Mouse (Mus musculus) embryonic facial prominence, embryonic 12.5 days (tissue): ENCODE data around the gene AA986860. TPM values are rescaled to one million over a fixed set of nuclear protein-coding genes. Genes with fewer than 3 reads are reported as not detected.

ENCODE experiments used
- ATAC-seq: fragments of 200-750 bp; cut with Nextera tagmentation; 2 replicates; pipeline ENCODE4 v1.8.0; 2017; ENCODE audit not compliant: insufficient number of reproducible peaks, insufficient read depth, low FRiP score, low TSS enrichment
- H3K27ac ChIP-seq: fragments of 300-500 bp; sonication (generic); 2 replicates; pipeline ENCODE4 v1.5.1; 2016; ENCODE audit warnings: mild to moderate bottlenecking
- H3K27me3 ChIP-seq: fragments of 300-500 bp; sonication (generic); 2 replicates; pipeline ENCODE4 v1.6.1; 2016; ENCODE audit warnings: mild to moderate bottlenecking, moderate library complexity
- H3K36me3 ChIP-seq: fragments of 300-500 bp; sonication (generic); 2 replicates; pipeline ENCODE4 v1.6.1; 2016; ENCODE audit warnings: mild to moderate bottlenecking
- H3K4me1 ChIP-seq: fragments of 300-500 bp; sonication (generic); 2 replicates; pipeline ENCODE4 v1.6.1; 2016
- H3K4me2 ChIP-seq: fragments of 300-500 bp; sonication (generic); replicated peaks from 2 replicates; pipeline ENCODE4 v1.6.1; 2016; ENCODE audit warnings: mild to moderate bottlenecking, moderate library complexity
- H3K4me3 ChIP-seq: fragments of 300-500 bp; sonication (generic); 2 replicates; pipeline ENCODE4 v1.5.1; 2016; ENCODE audit warnings: mild to moderate bottlenecking
- H3K9ac ChIP-seq: fragments of 300-500 bp; sonication (generic); 2 replicates; pipeline ENCODE4 v1.6.1; 2016; ENCODE audit warnings: mild to moderate bottlenecking, moderate library complexity
- H3K9me3 ChIP-seq: fragments of 300-500 bp; sonication (generic); 2 replicates; pipeline ENCODE4 v1.6.1; 2016; ENCODE audit warnings: mild to moderate bottlenecking, moderate library complexity
- WGBS: fragments of 180-500 bp; shearing (Covaris S2); methylation state at CpG from one replicate; pipeline ENCODE4 v1.1.7; 2016; 5-methylcytosine and 5-hydroxymethylcytosine counted together
- polyA plus RNA-seq: library from polyadenylated mRNA; unstranded; fragments of >200 nt; fragmentation: Nextera tagmentation; extraction: Ambion mirVana; gene quantifications from 2 replicates; pipeline ENCODE4 v1.2.1, GENCODE M21; 2016

AA986860 gene
- polyA plus RNA-seq, 1 experiment from 2014 or later = 1.00 TPM

- no peak overlapping the region for H3K4me2 ChIP-seq
- no peaks in the 10 kb centered on the region for H3K27me3 ChIP-seq
- no peaks in the 10 kb centered on the region for H3K9me3 ChIP-seq
- no peak overlapping the region for H3K27ac ChIP-seq
- H3K4me1 ChIP-seq = no peaks in the 10 kb centered on the region
- no peaks in the 10 kb centered on the region for H3K36me3 ChIP-seq
- 40% methylated on average over 4 of the region's 4 CpGs for WGBS
- no peak overlapping the region for H3K9ac ChIP-seq
- no peak overlapping the region for H3K4me3 ChIP-seq
- ATAC-seq = no peak
Measured at GRCm38 (mm10) chr1:130787001-130787400, 55.2 kb downstream of the AA986860 start.

- Histone ChIP-seq H3K4me3 (no peak overlapping the region), H3K27me3 (no peaks in the 10 kb centered on the region), H3K4me2 (no peak overlapping the region), H3K9me3 (no peaks in the 10 kb centered on the region), H3K36me3 (no peaks in the 10 kb centered on the region), H3K4me1 (no peaks in the 10 kb centered on the region), H3K9ac (no peak overlapping the region), H3K27ac (no peak overlapping the region)
- WGBS = 48% methylated on average over 3 of the region's 3 CpGs
- no peak; the same call in 1 of the 2 replicates for ATAC-seq
Measured at GRCm38 (mm10) chr1:130789512-130790451, 58.0 kb downstream of the AA986860 start.

Other genes with a start within 250 kb of the AA986860 start
- not detected in 2 replicates for gene Zp3r, start 102.4 kb upstream of the AA986860 start, polyA plus RNA-seq
- gene C4bp, start 70.3 kb upstream of the AA986860 start, polyA plus RNA-seq = not detected in 2 replicates
- not detected in 2 replicates for gene Gm29427, start 16.2 kb upstream of the AA986860 start, polyA plus RNA-seq
- gene Yod1, start 14.6 kb upstream of the AA986860 start, polyA plus RNA-seq = 11.9 and 13.4 TPM in 2 replicates
- 10.0 and 11.2 TPM in 2 replicates for gene Pfkfb2, start 2.7 kb upstream of the AA986860 start, polyA plus RNA-seq
- not detected in 2 replicates for gene Fcamr, start 68.9 kb downstream of the AA986860 start, polyA plus RNA-seq
- gene Pigr, start 94.7 kb downstream of the AA986860 start, polyA plus RNA-seq = not detected in 2 replicates
- gene Fcmr, start 133.7 kb downstream of the AA986860 start, polyA plus RNA-seq = not detected in 2 replicates
- not detected in 2 replicates for gene Il24, start 155.5 kb downstream of the AA986860 start, polyA plus RNA-seq
- not detected in 2 replicates for gene Il20, start 179.5 kb downstream of the AA986860 start, polyA plus RNA-seq
- gene Il19, start 208.1 kb downstream of the AA986860 start, polyA plus RNA-seq = 0.33 and 0.46 TPM in 2 replicates